Mouse (Mus musculus) kidney, adult 2 months (tissue): Measurements from ENCODE around the gene Mafg.

Source experiments
- CTCF ChIP-seq: fragments of 200-500 bp; conservative IDR thresholded peaks from 2 replicates; pipeline ENCODE4 v1.5.1; 2011; ENCODE audit warnings: low read depth, mild to moderate bottlenecking, control low read depth, low read length, moderate library complexity, mixed read lengths; ENCODE audit not compliant: insufficient read depth, insufficient read length
- POLR2A ChIP-seq: fragments of 200-500 bp; IDR thresholded peaks from one replicate; pipeline ENCODE4 v1.6.1; 2011; ENCODE audit warnings: low read depth, low read length, control low read depth

- TF ChIP-seq POLR2A (peak; percentile 13), CTCF (no peak)
Observed at GRCm38 (mm10) chr11:120632559-120633519, 561 bp downstream of the Mafg start.
